In the genomic region with DNA sequence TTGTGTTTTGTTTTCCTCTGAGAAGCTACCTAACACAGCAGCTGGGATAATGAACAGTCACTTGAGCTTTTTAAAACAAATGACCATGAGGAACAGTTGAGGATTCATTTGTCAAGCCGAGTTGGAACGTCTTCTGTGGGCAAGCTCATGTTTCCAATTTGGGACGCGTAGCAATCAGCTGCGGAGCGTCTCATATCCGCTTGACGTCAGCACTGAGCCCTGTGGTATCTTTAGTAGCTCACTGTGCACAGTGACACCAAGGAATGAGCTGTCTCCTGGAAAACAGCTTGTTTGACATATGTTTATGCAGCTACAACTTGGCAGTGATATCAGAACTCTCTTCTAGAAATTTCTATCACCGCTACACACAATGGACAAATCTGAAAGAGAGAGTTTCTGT, we compare ENCODE assay signal across 10 mouse cellular contexts. TPM values are rescaled to one million over a fixed set of nuclear protein-coding genes. Genes with fewer than 3 reads are reported as not detected.
DNase-seq lines count a peak whose midpoint lies in the region; ATAC-seq and TF ChIP-seq lines count a peak whose summit lies in the region.
"Had no signal": no experiment of that assay in that cellular context is flagged by ENCODE, and none has a peak within 500 bp of the region (broad histone marks: within the 10 kb centered on the region; RNA-seq: fewer than 3 reads in every experiment).

No protein-coding gene starts in this region.

- no peak overlapping the region for H3K9ac ChIP-seq in limb, embryonic 14.5 days (ENCODE audit: low read depth, low read length, severe bottlenecking)
- H3K9ac ChIP-seq: limb, embryonic 12.5 days; stomach, embryonic 15.5 days had no signal

- no peaks in the 10 kb centered on the region for H3K27me3 ChIP-seq in kidney, adult 2 months (replicated peaks; ENCODE audit: control insufficient read depth, insufficient read depth, low read length)
- H3K27me3 ChIP-seq in limb, embryonic 14.5 days (ENCODE audit: control insufficient read depth, insufficient read depth, low read length), result no peaks in the 10 kb centered on the region
- H3K27me3 ChIP-seq: limb, embryonic 12.5 days; stomach, embryonic 15.5 days had no signal

- peaks cover 3% of the 10 kb centered on the region; the same call in 1 of the 2 replicates for H3K9me3 ChIP-seq in limb, embryonic 14.5 days (ENCODE audit: control insufficient read depth, low read length)
- H3K9me3 ChIP-seq: stomach, embryonic 15.5 days had no signal

- peak; percentile 73 for DNase-seq in adrenal gland, adult 2 months
- DNase-seq in brain, embryonic 18.5 days (ENCODE audit: low read depth, low spot score), result peak; percentile 40
- peak; percentile 70 to 88 for DNase-seq in frontal cortex, postnatal 36 days (ENCODE audit: low spot score in 2 of 2)
- DNase-seq in kidney, adult 2 months, result peak; percentile 75
- DNase-seq in limb, embryonic 14.5 days (ENCODE audit: low spot score), result peak; percentile 33

- no peak for TF ChIP-seq POLR2A in kidney, adult 2 months (IDR thresholded peaks at IDR 0.05; ENCODE audit: low read depth, low read length)
- TF ChIP-seq POLR2A in limb, embryonic 14.5 days (IDR thresholded peaks at IDR 0.05; ENCODE audit: borderline replicate concordance, extremely low read depth, insufficient read depth, insufficient read length), result no peak

- no peaks in the 10 kb centered on the region for H3K36me3 ChIP-seq in kidney, adult 2 months (ENCODE audit: control insufficient read depth, insufficient read depth, low read length)
- no peaks in the 10 kb centered on the region for H3K36me3 ChIP-seq in limb, embryonic 14.5 days (ENCODE audit: control insufficient read depth, insufficient read depth, low read length)
- H3K36me3 ChIP-seq: limb, embryonic 12.5 days; stomach, embryonic 15.5 days had no signal

- no peaks in the 10 kb centered on the region for H3K4me1 ChIP-seq in kidney, adult 2 months (ENCODE audit: control insufficient read depth, insufficient read depth, low read length)
- no peaks in the 10 kb centered on the region for H3K4me1 ChIP-seq in limb, embryonic 14.5 days (ENCODE audit: control insufficient read depth, insufficient read depth, low read length)
- H3K4me1 ChIP-seq: stomach, embryonic 15.5 days had no signal

- no peak overlapping the region for H3K4me3 ChIP-seq in kidney, adult 2 months (ENCODE audit: insufficient read depth, low read depth, low read length)
- no peak overlapping the region for H3K4me3 ChIP-seq in limb, embryonic 14.5 days (replicated peaks; ENCODE audit: low read length)
- H3K4me3 ChIP-seq: limb, embryonic 12.5 days; stomach, embryonic 15.5 days had no signal

- 30% methylated on average over 9 of the region's 9 CpGs for WGBS in kidney, adult 2 months
- 62% methylated on average over 9 of the region's 9 CpGs for WGBS in limb, embryonic 14.5 days

- no peak overlapping the region for H3K4me2 ChIP-seq in limb, embryonic 14.5 days (replicated peaks; ENCODE audit: low read depth, low read length, severe bottlenecking)
- H3K4me2 ChIP-seq: limb, embryonic 12.5 days; stomach, embryonic 15.5 days had no signal

- peak overlapping the region; percentile 30 for H3K27ac ChIP-seq in kidney, adult 2 months (ENCODE audit: insufficient read depth, low read depth, low read length)
- H3K27ac ChIP-seq in limb, embryonic 14.5 days (replicated peaks; ENCODE audit: low read depth, low read length), result no peak overlapping the region
- H3K27ac ChIP-seq: limb, embryonic 12.5 days; stomach, embryonic 15.5 days had no signal

- ATAC-seq in limb, embryonic 14.5 days (ENCODE audit: low FRiP score, low read depth), result peak; percentile 75
- ATAC-seq in megakaryocyte-erythroid progenitor cell, adult 5-6 weeks (replicated peaks; ENCODE audit: low FRiP score, low TSS enrichment, poor library complexity, severe bottlenecking), result no peak
- ATAC-seq in erythroblast, adult 5-6 weeks (replicated peaks; ENCODE audit: low FRiP score, poor library complexity, severe bottlenecking), result no peak
- no peak for ATAC-seq in monocyte, adult 5-6 weeks (replicated peaks; ENCODE audit: insufficient number of reproducible peaks, low FRiP score, low TSS enrichment, poor library complexity, severe bottlenecking)

- TF ChIP-seq CTCF in kidney, adult 2 months (conservative IDR thresholded peaks at IDR 0.05; ENCODE audit: insufficient read depth, insufficient read length, low read depth, low read length), result no peak

RNA-seq across cellular contexts. Expression of a gene that starts 25.4 kb away (rescaled TPM):
- total RNA-seq in adrenal gland, adult 2 months (2021), result 10 to 100 TPM; 35.9 to 46.1 TPM
- 16.4 and 18.6 TPM in 2 replicates for polyA plus RNA-seq in adrenal gland, adult 2 months (2012; rRNA removed)
- polyA plus RNA-seq in kidney, adult 2 months (2012; rRNA removed), result 14.7 and 15.5 TPM in 2 replicates
- 54.5 and 56.5 TPM in 2 replicates for polyA plus RNA-seq in limb, embryonic 14.5 days (2012; rRNA removed)
- 47.3 and 54.0 TPM in 2 replicates for polyA plus RNA-seq in limb, embryonic 14.5 days (2014; fragmentation: Nextera tagmentation; extraction: Ambion mirVana)
- total RNA-seq in megakaryocyte-erythroid progenitor cell, adult 5-6 weeks (2014; fragmentation: Nextera tagmentation), result 68.4 and 73.2 TPM in 2 replicates
- total RNA-seq in megakaryocyte-erythroid progenitor cell, adult 5-6 weeks (2017), result 71.5 and 73.6 TPM in 2 replicates
- total RNA-seq in erythroblast, adult 5-6 weeks (2015; ENCODE audit: low replicate concordance), result 7.7 and 10.4 TPM in 2 replicates
- 6.1 and 12.4 TPM in 2 replicates for total RNA-seq in erythroblast, adult 5-6 weeks (2017; ENCODE audit: low replicate concordance)
- total RNA-seq in monocyte, adult 5-6 weeks (2017), result 6.2 to 12.3 TPM (median 8.9 TPM) in 3 replicates

RNA-seq across cellular contexts. Expression of a gene that starts 35.5 kb away (rescaled TPM):
- 10 to 100 TPM; 42.7 to 62.6 TPM for total RNA-seq in adrenal gland, adult 2 months (2021)
- 58.8 and 81.7 TPM in 2 replicates for polyA plus RNA-seq in adrenal gland, adult 2 months (2012; rRNA removed)
- 0.59 and 0.94 TPM in 2 replicates for polyA plus RNA-seq in kidney, adult 2 months (2012; rRNA removed)
- 3.2 and 3.9 TPM in 2 replicates for polyA plus RNA-seq in limb, embryonic 14.5 days (2012; rRNA removed)
- polyA plus RNA-seq in limb, embryonic 14.5 days (2014; fragmentation: Nextera tagmentation; extraction: Ambion mirVana), result 1.1 TPM in 2 replicates
- 7.2 TPM in 1 of 2 replicates, not detected in the other for total RNA-seq in megakaryocyte-erythroid progenitor cell, adult 5-6 weeks (2014; fragmentation: Nextera tagmentation)
- total RNA-seq in megakaryocyte-erythroid progenitor cell, adult 5-6 weeks (2017), result not detected in 2 replicates
- not detected in 2 replicates for total RNA-seq in erythroblast, adult 5-6 weeks (2015; ENCODE audit: low replicate concordance)
- not detected in 2 replicates for total RNA-seq in erythroblast, adult 5-6 weeks (2017; ENCODE audit: low replicate concordance)
- not detected in 3 replicates for total RNA-seq in monocyte, adult 5-6 weeks (2017)

RNA-seq across cellular contexts. Expression of a gene that starts 58.5 kb away (rescaled TPM):
- 10 to 100 TPM; 71.9 to 74.6 TPM for total RNA-seq in adrenal gland, adult 2 months (2021)
- polyA plus RNA-seq in adrenal gland, adult 2 months (2012; rRNA removed), result 2.1 and 2.5 TPM in 2 replicates
- polyA plus RNA-seq in kidney, adult 2 months (2012; rRNA removed), result 4.4 and 5.9 TPM in 2 replicates
- polyA plus RNA-seq in limb, embryonic 14.5 days (2012; rRNA removed), result 14.8 and 18.3 TPM in 2 replicates
- polyA plus RNA-seq in limb, embryonic 14.5 days (2014; fragmentation: Nextera tagmentation; extraction: Ambion mirVana), result 18.2 and 19.1 TPM in 2 replicates
- total RNA-seq in megakaryocyte-erythroid progenitor cell, adult 5-6 weeks (2014; fragmentation: Nextera tagmentation), result 34.9 and 39.7 TPM in 2 replicates
- 57.2 and 74.8 TPM in 2 replicates for total RNA-seq in megakaryocyte-erythroid progenitor cell, adult 5-6 weeks (2017)
- total RNA-seq in erythroblast, adult 5-6 weeks (2015; ENCODE audit: low replicate concordance), result 15.5 and 21.9 TPM in 2 replicates
- total RNA-seq in erythroblast, adult 5-6 weeks (2017; ENCODE audit: low replicate concordance), result 21.3 and 24.2 TPM in 2 replicates
- 78.4 to 114 TPM (median 84.2 TPM) in 3 replicates for total RNA-seq in monocyte, adult 5-6 weeks (2017)

Comparison
In these comparisons a context has a peak if more than half of its experiments do, and no peak if none do; other contexts are left out.
1. RNA of a gene that starts 35.5 kb away (total RNA-seq): 42.7 to 62.6 TPM in adrenal gland, adult 2 months; 7.2 TPM in megakaryocyte-erythroid progenitor cell, adult 5-6 weeks, not detected in erythroblast, adult 5-6 weeks and not detected in monocyte, adult 5-6 weeks; every median in the first group is over 4 times any median in the second.
2. Peak in every context shown above with its lines, with median percentiles within 50 percentile points of each other: DNase-seq.